Mouse (Mus musculus): ENCODE data around the gene Wdr27.
"Not testable (repeated sequence)": the region's sequence is repeated elsewhere in the genome, so short reads cannot be mapped to it uniquely, and the experiment has no call there.

Wdr27 gene

DNA sequence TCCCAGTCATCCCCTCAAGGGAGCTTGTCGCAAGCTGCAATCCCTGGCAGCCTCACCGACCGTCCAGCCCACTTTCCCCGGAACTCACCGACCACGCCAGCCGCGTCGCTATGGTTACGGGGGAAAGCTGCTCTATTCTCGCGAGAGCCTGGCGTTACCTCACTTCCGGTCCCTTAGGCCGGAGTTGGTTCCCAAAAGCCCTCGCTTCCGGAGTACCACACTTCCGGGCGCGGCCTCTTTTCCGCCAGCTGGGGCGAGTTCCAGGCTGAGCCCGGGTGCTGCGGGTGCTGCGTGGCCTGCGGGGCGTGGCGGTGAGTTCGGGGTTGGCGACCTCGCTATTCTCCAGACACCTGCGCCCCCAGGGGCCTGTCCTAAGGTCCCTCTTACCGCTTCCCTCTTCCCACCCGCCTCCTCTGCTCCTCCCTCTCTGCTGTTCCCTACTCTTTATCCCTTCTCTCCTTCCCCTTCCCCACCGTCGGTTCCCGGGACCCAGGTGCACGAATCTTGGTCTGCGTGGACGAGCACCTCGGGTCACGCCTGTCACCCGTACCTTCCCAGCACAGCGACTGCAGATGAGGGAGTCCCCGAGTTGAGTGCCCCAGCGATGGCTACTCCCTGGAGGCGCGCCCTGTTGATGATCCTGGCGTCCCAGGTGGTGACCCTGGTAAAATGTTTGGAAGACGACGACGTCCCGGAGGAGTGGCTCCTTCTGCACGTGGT, at the start of gene Wdr27, which contains the start of gene 1600012H06Rik:
TSS of gene Wdr27 (minus strand) at position 150 of the 720 bp plus-strand sequence.
TSS of gene 1600012H06Rik (plus strand) at position 176 of the 720 bp plus-strand sequence.
- peak; percentile 98 to 99 for DNase-seq

DNA sequence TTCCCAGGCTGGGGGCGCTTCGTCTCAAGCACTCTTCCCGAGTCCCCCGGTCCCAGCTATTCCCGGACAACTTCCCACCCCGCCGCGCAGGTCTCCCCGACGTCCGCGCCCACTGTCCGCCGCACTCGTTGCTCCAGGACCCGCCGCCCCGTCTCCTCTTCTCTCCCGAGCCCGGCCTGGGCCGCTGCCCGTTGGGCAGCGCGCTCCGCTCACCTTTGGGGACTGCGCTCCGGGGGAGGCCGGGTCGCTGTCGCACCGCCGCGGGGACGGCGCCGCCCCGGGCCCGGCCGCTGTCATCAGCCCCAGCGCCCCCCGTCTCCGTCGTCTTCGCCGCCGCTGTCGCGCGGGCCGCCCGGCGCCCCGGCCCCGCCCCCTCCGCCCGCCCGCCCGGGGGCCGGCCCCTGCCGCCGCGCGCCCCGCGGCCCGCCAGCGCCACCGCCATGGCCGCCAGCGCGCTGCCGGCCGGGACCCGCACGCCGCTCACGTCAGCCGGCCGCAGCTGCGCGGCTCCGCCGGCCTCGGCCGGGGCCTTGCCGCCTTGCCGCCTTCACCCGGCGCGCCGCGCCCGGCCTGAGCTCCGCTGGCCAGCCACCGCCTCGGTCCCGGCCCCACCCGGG, 49.7 kb upstream of the Wdr27 start:
- DNase-seq, result not testable (repeated sequence)

DNA sequence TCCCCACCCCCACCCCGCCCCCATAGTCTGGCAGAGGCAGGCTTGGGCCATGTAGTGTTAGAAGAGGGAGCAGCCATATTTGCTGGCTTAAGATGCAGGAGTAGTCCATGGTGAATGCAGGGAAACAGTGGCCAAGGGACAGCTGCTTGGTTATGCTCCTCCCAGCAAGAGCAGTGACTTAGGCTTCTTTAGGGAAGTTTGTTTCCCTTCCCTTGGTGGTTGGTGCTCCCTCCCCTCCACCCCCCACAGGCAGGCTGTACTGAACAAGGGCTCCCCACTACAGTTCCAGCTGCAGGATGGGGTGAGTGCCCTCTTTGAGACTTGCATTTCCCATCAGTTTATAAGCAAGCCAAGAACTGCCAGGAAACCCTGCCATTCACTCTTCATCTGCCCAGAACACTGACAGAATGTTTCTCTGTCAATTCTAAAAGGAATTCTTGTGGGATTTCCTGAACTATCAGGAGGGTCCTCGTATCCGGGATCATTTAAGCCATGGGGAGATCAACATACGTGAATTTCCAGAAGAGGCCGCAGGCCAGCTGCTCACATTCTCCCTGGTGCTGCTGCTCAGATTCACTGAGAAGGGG, 47.3 kb upstream of the Wdr27 start:
- DNase-seq, result not testable (repeated sequence)

DNA sequence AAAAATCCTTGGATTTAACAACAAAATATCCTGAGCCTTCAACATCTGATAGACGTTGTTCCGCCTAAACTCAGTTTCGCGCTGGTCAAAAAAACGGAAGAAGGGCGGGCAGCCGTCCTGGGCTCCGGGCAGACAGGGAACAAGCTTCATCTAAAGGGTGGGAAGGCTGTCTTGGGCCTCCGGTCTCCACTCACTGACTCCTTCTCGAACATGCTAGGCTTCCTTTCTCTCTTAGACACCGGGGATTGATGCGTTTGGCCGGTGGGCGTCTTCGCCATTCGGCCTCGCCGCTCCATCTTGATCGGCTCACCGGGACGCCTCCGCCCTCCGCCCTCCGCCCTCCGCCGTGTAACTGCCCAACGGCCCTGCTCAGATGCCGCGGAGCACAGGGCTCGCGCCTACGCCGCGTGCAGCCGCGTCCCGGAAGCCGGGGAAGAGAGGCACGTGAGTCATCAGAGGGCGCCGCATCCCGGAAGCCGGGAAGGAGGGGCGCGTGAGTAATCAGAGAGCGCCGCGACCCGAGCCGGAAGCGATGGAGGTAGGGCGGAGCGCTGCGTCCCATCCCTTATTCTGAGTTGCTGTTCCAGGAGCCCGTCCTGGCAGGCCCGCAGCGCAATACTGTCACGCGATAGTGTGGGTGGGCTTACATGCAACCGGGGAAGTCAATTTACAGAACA, 35.5 kb upstream of the Wdr27 start, which contains the start of the genes 9030025P20Rik and Gm3417:
TSS of gene 9030025P20Rik (plus strand) at position 107 of the 677 bp plus-strand sequence.
TSS of gene Gm3417 (minus strand) at position 429 of the 677 bp plus-strand sequence.
- DNase-seq, result not testable (repeated sequence)

DNA sequence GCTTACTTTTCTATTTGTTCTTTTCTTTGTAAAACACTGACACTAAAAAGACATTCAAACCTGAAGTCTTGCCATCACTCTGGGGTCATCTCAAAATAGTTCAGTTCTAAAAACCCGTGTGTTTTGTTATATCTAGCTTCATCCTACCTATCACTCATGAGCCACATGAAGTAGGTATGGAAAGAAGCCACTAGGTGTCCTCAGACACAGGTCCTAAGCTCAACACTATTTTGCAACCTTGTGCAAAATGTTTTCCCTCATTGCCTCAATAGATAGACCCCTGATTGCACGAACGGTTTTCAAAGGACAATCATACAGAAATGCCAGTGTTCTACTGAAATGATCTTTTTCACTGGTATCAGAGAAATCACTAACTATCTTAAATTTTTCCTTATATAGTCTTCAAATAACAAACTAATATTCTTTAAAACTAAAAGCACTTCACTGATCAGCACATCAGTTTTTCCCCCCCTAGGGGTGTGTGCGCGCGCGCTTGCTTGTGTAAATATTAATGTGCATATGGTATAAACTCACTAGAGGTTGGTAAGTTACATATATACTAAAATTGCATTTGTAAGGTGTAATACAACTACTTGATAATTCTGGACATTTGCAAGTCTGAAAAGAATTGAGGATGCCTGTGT, 34.9 kb upstream of the Wdr27 start:
- not testable (repeated sequence) for DNase-seq

DNA sequence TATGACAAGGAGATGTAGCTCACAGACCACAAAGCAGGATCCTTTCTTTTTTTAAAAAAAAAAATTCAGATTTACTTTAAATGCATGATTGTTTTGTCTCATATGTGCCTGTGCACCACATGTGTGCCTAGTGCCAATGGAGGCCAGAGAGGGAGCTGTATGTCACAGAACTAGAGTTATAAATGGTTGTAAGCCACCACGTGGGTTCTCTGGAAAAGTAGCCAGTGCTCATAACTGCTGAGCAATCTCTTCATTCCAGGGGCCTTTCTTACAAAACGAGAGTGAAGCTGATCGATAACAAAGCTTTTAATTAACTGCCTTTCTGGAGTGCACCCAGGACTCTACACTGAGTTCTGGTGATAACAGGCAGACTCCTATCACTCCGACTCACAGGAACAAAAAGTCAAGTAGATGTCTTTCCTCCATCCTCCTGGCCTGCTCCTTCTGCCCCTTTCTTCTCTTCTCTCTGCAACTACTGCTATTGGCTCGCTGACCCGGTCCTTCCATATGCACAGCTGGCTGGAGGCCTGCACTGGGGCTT, 25.5 kb upstream of the Wdr27 start:
- not testable (repeated sequence) for DNase-seq

DNA sequence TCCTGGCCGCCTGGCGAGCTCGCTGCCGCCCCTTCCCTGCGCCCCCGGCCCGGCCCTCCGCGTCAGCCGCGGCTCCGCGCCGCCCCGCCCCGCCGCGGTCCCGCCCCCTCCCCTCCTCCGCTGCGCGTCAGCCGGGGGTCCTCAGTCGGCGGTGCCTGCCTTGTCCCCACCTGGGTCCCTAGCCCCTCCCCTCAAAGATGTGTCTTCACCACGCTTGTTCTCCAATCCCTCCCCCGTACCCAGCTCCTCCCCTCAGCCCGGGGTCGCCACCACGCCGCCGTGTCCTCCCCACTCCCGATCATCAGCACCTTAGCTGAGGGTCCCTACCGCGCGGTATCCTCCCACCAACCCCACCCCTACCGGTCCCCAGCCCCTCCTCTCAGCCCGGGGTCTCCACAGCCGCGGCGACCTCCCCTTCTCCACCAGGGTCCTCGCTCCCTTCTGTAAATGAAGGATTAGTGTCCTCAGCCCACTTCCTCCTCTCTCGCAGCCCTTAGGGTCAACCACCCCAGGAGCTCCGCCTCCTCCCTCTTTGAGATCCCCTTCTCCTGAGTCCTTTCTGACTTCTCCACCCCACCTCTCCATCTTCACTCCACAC, 18.7 kb upstream of the Wdr27 start:
- DNase-seq, result not testable (repeated sequence)

DNA sequence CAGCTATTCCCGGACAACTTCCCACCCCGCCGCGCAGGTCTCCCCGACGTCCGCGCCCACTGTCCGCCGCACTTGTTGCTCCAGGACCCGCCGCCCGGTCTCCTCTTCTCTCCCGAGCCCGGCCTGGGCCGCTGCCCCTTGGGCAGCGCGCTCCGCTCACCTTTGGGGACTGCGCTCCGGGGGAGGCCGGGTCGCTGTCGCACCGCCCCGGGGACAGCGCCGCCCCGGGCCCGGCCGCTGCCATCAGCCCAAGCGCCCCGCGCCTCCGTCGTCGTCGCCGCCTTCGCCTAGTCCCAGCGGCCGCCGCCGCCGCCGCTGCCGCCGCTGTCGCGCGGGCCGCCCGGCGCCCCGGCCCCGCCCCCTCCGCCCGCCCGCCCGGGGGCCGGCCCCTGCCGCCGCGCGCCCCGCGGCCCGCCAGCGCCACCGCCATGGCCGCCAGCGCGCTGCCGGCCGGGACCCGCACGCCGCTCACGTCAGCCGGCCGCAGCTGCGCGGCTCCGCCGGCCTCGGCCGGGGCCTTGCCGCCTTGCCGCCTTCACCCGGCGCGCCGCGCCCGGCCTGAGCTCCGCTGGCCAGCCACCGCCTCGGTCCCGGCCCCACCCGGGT, 18.1 kb upstream of the Wdr27 start, which contains the start of gene Phf10:
TSS of gene Phf10 (minus strand) at position 323 of the 606 bp plus-strand sequence.
- DNase-seq, result peak; percentile 37 to 40

DNA sequence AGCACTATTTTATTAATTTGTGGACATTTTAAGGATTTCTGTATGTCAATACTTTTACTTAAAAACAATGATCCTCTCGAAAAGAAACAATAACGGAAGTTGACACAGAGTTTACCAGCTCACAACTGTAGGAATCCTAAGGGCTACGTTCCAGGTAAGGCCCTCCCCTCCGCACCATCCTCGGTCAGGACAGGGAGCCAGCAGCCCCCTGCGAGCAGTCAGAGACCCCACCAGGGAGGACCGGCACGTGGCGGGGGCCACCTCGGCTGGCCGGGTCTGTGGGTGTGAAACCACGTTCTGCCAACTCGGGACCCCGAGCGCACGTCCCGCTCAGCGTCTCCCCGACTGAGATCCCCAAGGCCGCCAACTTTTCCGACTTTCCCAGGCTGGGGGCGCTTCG, 17.6 kb upstream of the Wdr27 start:
- peak; percentile 26 to 27 for DNase-seq

DNA sequence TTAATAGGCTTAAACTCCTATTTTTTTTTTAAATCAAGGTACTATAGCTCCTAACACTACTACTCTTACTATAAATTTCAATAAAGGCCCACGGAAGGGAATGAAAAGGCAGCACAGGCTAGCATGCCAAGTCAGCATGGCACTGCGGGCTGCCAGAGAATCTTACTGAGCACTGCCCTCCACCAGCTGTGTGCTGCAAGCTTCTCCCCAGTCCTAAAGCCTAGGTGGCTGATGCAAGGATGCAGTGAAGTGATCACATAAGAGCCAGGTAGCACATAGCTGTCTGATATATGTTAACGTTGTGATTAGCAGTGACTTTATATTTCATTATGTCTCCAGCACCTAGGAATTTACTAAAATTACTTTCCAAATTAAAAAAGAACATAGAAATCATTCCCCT, 17.0 kb upstream of the Wdr27 start:
- no peak for DNase-seq

DNA sequence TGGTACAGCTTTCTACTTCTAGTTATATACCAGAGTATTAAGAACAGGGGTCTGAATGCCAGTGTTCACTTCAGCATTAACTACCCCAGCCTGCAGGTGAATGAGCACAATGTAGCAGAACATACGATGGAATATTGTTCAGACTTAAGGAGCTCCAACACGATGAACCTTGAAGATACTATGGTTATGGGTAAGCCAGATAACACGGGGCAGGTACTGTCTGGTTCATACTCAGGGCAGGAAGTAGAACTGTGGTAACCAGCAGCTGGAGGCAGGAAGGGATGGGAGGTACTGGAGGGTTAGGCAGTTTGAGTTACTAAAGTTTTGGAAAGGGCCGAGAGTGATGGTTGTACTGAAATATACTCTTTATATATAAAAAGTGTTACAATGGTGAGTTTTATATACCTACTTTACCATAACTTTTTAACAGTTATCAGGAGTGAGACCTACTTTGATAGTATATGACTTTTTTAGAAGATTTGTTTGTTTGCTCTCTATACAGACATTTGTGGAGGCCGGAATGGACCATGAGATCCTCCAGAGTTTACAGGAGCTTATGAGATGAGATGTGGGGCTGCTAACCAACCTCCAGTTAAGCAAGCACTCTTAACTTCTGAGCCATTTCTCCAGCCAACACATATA, 15.8 kb upstream of the Wdr27 start:
- DNase-seq, result no peak

DNA sequence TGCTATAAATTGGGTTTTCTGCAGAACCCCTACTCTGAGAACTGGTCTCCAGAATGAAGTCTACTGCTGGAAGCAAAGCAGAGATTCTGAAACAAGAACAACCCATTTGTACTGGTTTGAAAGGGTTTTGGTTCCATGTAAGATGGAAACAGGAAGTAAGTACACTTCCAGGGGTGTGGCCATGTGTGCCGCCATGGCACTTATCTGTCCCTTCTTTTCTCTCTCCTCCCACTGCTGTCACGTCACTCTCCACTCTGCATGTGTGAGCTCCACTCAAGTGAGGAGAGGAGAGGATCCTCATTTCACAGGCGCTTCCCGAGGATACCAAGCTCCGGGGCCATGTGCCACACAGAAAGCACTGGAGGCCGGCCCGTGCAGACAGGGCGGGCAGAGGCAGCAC, 10.5 kb upstream of the Wdr27 start:
- no peak for DNase-seq

DNA sequence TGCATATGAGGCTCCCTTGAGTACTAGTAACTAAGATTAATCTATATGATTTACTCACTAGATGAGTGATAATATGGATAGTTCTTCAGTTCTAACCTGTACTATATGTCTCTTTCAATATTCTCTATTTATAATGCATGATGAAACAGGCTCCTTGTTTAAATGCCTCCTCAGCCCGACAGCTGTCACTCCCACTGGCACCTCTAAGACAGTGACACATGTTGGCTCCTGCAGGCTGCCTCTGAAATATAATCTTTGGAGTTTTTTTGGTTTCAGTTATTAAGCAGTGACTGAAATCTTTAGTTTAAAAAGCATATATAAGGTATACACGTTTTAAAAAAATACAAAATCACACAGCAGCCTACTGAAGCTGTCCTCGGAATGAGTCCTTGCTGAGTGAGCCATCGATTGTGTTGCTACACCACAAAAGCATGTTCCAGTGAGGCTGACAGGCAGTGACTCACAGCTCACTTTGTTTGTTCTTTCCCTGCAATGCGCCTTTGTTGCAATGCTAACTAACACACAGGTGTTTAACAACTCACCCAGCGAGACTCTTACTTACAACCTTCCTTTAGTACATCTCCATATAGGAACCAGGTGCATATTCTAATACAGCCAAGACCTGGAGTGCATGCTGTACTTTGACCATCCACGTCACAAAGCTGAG, 6.3 kb upstream of the Wdr27 start:
- DNase-seq, result no peak

DNA sequence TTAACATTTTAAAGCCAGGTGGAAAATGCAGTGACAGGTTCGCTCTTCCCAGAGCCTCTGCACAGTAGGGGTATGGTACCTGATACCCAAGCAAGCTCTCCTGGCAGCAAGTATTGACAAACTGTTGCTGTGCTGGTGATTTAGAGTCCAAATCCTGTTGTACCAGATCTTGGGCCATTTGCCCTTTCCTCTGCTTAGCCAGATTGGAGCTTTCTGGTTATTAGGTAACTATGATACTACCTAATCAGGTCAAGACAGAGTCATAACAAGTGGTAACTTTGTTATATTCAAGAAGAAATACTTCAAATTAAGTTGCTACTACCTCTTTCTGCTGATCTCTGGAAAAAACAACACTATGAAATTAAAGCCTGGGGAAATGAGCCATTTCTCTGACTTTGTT, 1.6 kb upstream of the Wdr27 start:
- no peak for DNase-seq

DNA sequence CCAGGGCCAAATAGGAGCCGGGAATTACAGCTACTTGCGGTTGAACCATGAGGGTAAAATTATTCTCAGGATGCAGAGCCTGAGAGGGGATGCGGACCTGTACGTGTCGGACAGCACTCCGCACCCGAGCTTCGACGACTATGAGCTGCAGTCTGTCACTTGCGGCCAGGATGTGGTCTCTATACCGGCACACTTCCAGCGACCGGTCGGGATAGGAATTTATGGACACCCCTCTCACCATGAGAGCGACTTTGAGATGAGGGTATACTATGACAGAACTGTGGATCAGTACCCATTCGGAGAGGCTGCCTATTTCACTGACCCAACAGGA, 736 bp upstream of the Wdr27 start:
- DNase-seq, result no peak

DNA sequence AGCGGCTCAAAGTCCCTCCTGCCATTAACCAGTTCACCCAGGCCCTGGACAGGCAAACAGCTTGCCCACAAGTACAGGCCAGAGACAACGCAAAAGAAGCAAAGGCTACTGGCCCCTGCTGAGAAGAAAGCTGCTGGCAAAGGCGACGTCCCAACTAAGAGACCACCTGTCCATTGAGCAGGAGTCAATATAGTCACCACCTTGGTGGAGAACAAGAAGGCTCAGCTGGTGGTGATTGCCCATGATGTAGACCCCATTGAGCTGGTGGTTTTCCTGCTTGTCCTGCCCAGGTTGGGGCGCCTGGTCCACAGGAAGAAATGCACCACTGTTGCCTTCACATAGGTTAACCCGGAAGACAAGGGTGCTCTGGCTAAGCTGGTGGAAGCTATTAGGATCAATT, 777 bp downstream of the Wdr27 start:
- peak; percentile 14 to 20 for DNase-seq

DNA sequence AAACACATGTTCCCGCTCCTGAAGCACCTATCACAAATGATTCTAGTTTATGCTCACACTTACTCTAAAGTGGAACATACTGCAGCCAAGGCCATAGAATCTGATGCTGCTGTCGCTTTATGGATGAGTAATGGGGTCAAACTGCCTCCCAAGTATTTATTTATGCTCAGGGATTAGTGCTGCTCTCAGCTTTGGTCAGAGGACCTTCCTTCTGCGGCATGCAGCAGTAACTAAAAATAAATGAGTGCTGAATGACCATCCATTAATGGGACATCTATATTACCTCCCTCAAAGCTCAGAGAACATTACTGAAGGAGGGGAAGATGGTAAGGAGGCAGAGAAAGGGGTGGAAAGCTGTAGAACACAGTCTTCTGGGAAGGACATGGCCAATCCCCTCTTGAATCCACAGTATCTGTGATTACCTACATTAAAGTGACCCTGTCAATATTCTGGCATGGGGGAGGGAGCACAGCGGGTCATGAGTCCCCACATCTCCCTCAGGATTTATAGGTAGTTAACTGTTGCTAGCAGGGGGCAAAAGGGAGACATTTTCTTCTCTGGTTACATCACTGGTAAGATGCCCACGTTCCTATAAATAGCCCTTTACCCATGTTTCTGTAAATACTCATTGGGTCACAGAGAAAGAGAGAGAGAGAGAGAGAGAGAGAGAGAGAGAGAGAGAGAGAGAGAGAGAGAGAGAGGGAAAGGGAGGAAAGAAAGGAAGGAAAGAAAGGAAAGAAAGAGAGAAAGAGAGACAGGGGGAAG, 6.9 kb downstream of the Wdr27 start:
- DNase-seq, result no peak

DNA sequence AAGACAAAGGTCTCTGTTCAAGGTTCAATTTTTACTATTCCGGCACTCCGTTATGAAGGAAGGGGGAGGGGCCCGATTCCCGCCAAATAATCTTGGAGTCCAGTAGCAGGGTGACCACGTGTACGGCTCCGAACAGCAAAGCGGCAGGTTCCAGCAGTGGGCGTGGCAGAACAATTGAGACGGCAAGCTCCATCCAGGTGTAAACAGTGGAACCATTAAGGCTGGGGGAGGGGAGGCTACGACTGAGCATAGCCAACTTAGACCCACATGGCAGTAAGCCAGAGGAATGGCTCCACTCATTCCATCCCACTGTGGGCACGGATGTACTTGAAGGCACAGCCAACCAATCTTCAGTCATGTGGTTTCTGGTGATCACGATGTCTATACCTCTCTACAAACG, 7.7 kb downstream of the Wdr27 start:
- DNase-seq, result not testable (repeated sequence)

DNA sequence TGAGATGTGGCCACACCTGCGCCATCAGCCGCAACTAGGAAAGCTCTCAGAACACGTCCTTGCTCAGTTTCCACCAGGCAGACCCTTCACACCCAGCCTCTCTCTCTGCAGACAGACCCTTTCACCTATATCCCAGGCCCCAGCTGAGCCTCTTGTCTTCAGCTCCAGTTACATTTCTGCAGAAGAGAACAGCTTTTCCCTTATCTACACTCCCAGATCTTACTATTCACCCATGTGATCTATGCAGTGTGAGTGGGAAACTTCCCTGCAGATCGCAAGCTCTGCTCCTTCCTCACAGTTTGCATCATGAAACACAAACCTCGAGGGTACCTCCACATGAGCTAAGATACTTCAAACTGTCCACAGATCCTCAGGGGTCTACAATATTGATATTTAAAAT, 11.5 kb downstream of the Wdr27 start:
- no peak for DNase-seq

DNA sequence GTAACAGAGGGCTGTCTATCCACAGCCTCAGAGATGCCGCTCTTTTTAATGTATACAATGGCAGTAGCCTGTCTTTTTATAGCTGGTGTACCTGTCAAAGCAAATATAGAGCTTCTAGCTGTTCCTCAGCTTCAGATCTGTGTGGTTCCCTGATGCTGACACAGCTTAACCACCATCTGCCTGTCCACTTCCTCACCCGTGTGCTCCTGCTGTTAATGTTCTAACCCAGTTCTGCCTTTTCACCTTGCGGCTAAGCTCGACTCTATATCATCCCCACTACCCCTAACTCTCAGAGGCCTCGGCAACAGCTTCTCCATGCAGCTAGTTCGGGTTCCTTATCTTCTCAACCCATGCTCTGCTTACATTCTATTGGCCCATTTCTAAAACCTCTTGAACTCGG, 12.3 kb downstream of the Wdr27 start:
- DNase-seq, result no peak
